Mouse (Mus musculus) fat pad, adult 2 months (tissue): ENCODE data around the gene G430095P16Rik.

Experiments used
- DNase-seq: peaks from one replicate; pipeline ENCODE4 v3.0.0-alpha.2; 2011; ENCODE audit warnings: low read depth, low spot score; ENCODE audit errors: extremely low read depth

Gene G430095P16Rik

DNA sequence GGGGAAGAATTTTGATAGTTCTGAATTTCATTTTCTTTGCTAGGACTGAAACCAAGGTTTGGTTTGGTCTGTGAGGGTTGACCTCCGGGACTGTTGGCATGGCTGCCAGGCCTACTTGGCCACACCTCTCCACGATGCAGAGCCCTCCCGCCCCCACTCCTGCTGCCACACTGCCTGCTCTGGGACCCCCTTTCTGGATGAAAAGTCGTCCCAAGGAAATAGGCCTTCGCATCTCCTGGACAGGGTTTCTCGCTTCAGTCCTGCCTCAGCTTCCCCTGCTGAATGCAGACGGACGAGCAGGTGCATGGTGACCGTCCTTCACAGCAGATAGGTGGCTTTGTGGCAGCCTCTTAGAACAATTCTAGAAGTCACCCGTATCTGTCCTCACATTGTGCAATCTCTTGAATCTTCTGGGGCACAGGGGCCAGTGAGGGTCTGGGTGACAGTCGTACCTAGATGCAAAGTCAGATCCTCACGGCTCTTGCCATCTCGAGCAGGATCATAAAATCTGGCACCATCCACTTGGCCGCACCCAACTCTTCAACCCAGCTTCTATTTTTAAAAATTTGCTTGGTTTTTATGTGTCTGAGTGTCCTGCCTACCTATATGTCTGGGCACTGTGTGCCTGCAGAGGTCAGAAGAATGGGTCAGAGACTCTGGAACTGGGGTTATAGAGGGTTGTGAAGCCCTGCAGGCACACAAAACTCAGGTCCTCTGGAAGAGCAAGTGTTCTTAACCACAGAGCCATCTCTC lies 45.7 kb downstream of the G430095P16Rik start:
- no peak for DNase-seq

DNA sequence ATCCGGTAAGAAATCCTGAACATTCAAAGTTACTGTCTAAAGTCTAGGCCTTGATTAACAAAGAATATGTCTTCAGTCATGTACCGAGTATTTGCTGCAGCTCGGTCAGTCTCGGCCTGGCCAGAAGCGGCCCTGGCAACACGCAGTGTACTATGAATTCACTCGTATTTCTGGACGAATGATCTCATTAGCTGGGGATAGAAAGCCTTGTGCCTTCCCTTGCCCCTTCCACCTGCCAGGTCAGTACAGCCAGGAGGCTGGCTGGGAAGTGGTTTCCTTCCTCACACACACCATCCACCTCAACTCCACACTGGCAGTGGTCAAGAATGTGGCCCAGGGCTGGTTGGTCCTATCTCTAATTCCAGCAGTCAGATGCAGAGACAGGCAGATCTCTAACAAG lies 46.5 kb downstream of the G430095P16Rik start:
- DNase-seq = no peak

DNA sequence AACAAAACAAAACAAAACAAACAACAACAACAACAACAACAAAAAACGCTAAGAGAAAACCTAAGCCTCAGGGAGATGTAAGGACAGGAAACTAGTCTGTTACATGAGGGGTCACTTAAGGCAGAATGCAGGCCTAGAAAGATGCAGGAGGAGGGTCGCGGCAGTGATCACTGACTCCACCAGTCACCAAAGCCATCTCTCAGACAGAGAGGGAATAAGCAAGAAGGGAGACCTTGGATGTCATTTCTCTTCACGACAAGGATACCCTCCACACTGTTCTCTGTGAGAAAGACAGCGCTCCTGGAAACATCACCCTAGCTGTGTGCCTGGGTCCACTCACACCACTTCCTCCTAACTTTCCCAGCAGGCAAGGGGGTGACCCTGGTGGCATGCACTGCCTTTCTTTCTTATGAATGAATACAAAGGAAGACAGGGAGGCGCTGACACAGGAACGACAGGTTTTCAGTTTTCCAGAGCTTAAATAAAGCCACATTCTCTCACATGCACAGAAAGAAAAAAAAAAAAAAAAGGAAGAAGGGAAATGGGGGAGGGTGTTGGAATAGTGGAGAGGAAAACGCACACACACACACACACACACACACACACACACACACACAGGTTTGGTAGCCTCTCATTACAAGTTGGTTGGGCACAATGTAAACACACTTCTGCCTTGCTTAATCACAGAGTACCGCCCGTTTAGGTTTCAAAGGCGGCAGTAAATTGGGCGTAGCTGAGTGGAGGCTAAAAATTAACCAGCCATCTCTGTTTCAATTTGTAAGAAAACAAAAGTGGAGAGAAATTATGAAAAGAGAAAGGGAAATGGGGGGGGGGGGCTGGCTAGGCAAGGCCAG lies 47.5 kb downstream of the G430095P16Rik start:
- DNase-seq = no peak

DNA sequence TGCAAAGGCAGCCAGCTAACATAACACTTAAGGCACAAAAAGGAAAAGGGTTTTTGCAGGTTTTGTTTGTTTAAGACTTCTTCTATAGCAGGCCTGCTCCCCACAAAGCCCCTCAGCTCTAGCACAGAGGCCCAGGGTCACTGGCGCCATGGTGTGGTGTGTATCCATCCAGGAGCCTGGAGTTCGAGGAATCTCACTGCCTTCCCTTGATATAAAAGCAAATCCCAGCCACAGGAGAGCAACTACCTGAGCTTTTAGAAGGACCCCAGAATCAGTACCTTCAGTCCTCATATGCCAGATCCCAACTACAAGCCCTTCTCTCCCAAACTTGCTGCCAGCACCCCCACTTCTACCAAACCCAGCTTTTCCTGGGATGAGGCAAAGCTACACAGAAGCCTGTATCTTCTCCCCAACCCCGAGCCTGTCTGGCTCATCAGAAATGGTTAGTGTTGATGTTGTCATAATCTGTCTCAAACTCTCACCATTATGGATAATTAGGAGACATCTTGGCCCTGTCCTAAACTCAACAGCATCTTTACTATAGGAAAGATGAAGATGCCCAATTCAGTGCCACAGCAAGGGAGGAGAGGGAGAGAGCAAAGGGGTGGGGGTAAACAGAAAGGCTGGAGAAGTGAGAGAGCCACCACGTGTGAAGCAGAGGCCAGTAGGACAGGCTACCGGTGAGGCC lies 48.3 kb downstream of the G430095P16Rik start:
- no peak for DNase-seq

DNA sequence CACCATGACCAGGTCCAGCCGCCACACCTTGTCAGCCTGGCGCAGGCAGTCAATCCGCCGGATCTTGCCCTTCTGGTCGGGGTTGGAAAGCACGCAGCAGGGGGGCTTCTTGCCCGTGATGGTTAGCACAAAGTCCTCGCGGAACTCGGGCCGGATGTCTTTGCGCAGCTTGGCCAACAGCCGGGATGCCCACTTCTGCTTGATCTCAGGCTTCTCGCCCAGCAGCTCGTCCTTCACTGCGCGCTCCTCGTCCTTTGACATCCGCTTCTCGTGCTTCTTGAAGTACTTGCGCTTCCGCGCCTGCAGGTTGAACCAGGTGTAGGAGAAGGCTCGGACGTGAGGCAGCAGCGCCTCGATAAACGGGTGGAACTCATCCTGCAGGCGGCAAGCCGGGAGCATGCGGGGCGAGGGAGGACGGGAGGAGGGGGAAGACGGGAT lies 49.2 kb downstream of the G430095P16Rik start:
- no peak for DNase-seq

DNA sequence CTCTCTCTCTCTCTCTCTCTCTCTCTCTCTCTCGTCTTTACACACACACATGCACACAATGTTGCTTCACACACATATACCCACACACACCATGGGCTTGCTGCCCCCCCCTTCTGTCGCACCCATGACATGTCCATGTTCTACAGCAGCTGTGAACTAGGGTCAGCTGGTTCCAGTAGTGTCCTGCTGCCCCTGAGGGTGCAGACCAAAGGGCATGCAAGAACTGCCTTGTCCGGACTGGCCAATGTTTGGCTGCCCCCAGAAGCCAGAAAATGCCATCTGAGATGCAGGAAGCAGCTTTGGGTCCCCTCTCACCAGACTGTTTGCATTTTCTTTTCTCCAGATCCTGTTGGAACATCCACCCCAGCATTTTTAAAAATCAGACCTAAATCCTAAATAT lies 49.8 kb downstream of the G430095P16Rik start:
- DNase-seq = no peak

DNA sequence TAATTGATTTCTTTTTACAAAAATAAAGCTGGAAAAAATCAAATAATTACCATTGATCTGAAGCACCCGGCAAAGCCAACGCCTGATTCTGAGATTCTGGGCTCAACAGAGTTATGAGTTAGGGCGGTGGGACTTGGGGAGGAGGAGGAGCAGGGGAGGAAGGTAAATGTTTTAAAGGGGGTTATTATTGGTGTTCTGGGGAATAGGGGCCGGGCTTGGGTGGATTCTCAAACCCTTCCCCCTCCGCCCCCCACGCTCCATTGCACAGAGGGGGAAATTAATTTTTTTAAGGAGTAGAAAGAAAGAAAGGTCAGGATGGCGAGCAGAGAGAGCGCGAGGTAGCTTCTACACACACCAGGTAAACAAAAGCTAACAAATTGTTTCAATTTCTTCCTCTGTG lies 50.5 kb downstream of the G430095P16Rik start:
- no peak for DNase-seq

DNA sequence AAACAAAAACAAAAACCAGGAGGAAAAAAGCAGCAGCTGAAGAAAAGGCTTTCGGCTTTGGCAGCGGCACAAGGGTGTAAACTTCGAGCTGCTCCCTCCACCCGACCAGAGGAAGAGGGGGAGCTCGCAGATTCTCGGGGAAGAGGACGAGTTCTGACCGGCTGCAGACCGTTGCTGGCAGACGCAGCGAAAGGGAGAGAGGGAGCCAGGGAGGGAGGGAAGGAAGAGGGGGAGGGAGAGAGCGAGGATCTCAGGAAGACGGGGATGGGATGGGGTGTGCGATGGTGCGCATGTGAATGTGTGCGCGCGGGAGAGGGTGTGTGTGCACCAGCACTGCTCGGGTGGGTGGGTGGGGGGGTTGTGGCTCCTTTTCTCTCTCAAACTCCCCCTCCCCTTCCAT lies 51.0 kb downstream of the G430095P16Rik start:
- DNase-seq = peak; percentile 68

DNA sequence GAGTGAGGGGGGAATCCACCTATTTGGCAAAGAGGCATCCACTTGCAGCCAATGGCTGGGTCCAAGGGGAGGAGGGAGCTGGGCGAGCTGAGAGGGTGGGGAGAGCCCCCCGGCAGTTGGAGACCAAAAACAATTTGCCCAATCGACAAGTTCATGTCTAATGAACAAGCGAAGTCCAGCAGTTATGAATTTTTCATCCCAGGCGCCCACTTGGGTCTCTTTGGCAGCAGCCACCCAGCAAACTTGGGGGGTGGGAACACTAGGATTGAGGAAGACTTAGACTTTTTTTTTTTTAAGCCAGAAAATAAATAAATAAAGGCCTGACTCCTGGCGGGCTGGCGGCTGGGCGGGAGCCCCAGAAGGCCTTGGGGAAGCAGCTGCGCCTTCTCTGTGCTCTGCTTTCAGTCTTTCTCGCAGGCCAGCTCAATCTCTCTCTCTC lies 51.7 kb downstream of the G430095P16Rik start:
- no peak for DNase-seq

DNA sequence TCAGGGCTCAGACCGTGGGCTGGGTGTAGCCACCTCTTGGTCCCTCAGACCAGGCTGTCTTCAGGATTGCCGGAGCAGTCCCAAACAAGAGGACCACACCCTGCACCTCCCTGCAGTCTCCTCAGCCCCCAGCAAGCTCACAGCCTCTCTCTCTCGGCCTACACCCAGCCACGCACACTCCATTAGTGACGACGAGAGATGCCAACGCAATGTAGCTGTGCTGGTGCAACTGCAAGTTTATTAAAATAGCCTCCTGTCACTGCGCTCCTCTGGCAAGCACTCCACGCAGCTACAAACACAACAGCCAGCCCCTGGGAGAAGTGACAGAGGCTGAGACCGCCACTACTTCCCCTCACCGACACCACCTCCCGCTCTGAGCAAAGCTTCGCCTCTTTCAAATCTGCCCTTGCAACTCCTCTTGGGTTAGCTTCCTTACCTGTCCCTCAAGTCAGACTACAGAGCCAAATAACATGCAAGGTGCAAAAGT lies 52.3 kb downstream of the G430095P16Rik start:
- no peak for DNase-seq

DNA sequence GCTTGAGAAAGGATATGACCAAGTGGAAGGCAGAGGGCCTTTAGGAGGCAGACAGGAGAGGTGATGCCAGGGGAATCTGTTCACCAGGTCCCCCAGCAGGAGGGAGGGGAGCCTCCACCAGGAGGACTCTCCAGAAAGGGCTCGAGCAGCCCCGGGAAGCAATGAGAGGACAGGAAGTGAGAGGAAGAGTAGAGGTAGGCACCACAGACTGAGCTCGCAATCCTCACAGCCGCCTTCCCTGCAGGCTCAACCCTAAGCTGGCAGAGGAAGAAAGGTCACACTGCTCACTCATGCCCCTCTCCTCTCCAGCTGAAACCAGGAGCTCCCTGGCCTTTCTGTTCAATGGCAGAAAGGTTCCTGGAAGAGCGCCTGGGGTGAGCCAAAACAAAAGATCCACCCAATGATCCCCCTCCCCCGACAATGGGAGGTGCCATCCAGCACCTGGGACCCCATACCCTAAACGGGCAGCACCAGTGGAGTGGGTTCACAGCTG lies 52.9 kb downstream of the G430095P16Rik start:
- no peak for DNase-seq
